Mouse (Mus musculus): ENCODE measurements around the gene Shbg. TPM values are rescaled to one million over a fixed set of nuclear protein-coding genes. Genes with fewer than 3 reads are reported as not detected.
"Not testable (repeated sequence)": the region's sequence is repeated elsewhere in the genome, so short reads cannot be mapped to it uniquely, and the experiment has no call there.

Shbg gene
- polyA plus RNA-seq, 1 experiment from 2014 or later: not detected

- Histone ChIP-seq H3K9me3 (ENCODE audit: control insufficient read depth, low read length) (no peaks in the 10 kb centered on the region), H3K9ac (ENCODE audit: low read length) (peak within 1 kb of the TSS; percentile 58), H3K27ac (ENCODE audit: low read depth, low read length) (0 out of 2 replicates have a peak within 1 kb of the TSS, but pooled peaks have one; percentile 45), H3K4me2 (ENCODE audit: low read depth) (peak within 1 kb of the TSS; percentile 69), H3K4me1 (ENCODE audit: control insufficient read depth, insufficient read depth, low read length) (peaks cover 8% of the 10 kb centered on the region), H3K27me3 (ENCODE audit: control insufficient read depth, insufficient read depth, low read length) (no peaks in the 10 kb centered on the region), H3K36me3 (ENCODE audit: control insufficient read depth, insufficient read depth, low read length) (no peaks in the 10 kb centered on the region; the same call in 1 of the 2 replicates), H3K4me3 (ENCODE audit: low read depth, low read length) (peak within 1 kb of the TSS; percentile 40)
- WGBS: 2% methylated on average over 20 of the region's 20 CpGs
- ATAC-seq (ENCODE audit: insufficient read depth, low FRiP score, low TSS enrichment) (peak; percentile 60; the same call in 1 of the 2 replicates), DNase-seq (ENCODE audit: low spot score) (peak; percentile 88)
Measured at GRCm38 (mm10) chr11:69621571-69622268, 4.0 kb upstream of the Shbg start, which contains the start of gene Sat2. Gene Sat2, plus strand, starts transcription at chr11:69622024.

- Histone ChIP-seq H3K27me3 (ENCODE audit: control insufficient read depth, insufficient read depth, low read length) (no peaks in the 10 kb centered on the region), H3K9ac (ENCODE audit: low read length) (no peak overlapping the region), H3K27ac (ENCODE audit: low read depth, low read length) (no peak overlapping the region), H3K4me3 (ENCODE audit: low read depth, low read length) (no peak overlapping the region), H3K36me3 (ENCODE audit: control insufficient read depth, insufficient read depth, low read length) (no peaks in the 10 kb centered on the region; the same call in 1 of the 2 replicates), H3K4me1 (ENCODE audit: control insufficient read depth, insufficient read depth, low read length) (peaks cover 8% of the 10 kb centered on the region), H3K4me2 (ENCODE audit: low read depth) (no peak overlapping the region), H3K9me3 (ENCODE audit: control insufficient read depth, low read length) (no peaks in the 10 kb centered on the region)
- 88% methylated on average over 7 of the region's 7 CpGs for WGBS
- no peak for DNase-seq (ENCODE audit: low spot score)
- no peak for ATAC-seq (ENCODE audit: insufficient read depth, low FRiP score, low TSS enrichment)
Measured at GRCm38 (mm10) chr11:69620394-69621081, 2.8 kb upstream of the Shbg start.

GRCm38 (mm10) chr11:69616781-69617180 lies 924 bp downstream of the Shbg start:
- no peak overlapping the region for H3K4me2 ChIP-seq (ENCODE audit: low read depth)
- WGBS: 52% methylated on average over 10 of the region's 10 CpGs
- H3K4me3 ChIP-seq (ENCODE audit: low read depth, low read length): no peak overlapping the region
- no peak overlapping the region for H3K9ac ChIP-seq (ENCODE audit: low read length)
- ATAC-seq (ENCODE audit: insufficient read depth, low FRiP score, low TSS enrichment): no peak
- no peaks in the 10 kb centered on the region; the same call in 1 of the 2 replicates for H3K36me3 ChIP-seq (ENCODE audit: control insufficient read depth, insufficient read depth, low read length)
- no peaks in the 10 kb centered on the region for H3K27me3 ChIP-seq (ENCODE audit: control insufficient read depth, insufficient read depth, low read length)
- H3K4me1 ChIP-seq (ENCODE audit: control insufficient read depth, insufficient read depth, low read length): peaks cover 7% of the 10 kb centered on the region
- H3K9me3 ChIP-seq (ENCODE audit: control insufficient read depth, low read length): no peaks in the 10 kb centered on the region
- DNase-seq (ENCODE audit: low spot score): no peak
- H3K27ac ChIP-seq (ENCODE audit: low read depth, low read length): no peak overlapping the region

- H3K9me3 ChIP-seq (ENCODE audit: control insufficient read depth, low read length); H3K27ac ChIP-seq (ENCODE audit: low read depth, low read length); ATAC-seq (ENCODE audit: insufficient read depth, low FRiP score, low TSS enrichment); H3K4me3 ChIP-seq (ENCODE audit: low read depth, low read length); H3K4me2 ChIP-seq (ENCODE audit: low read depth); H3K36me3 ChIP-seq (ENCODE audit: control insufficient read depth, insufficient read depth, low read length); H3K9ac ChIP-seq (ENCODE audit: low read length); H3K4me1 ChIP-seq (ENCODE audit: control insufficient read depth, insufficient read depth, low read length); H3K27me3 ChIP-seq (ENCODE audit: control insufficient read depth, insufficient read depth, low read length); DNase-seq (ENCODE audit: low spot score): not testable (repeated sequence)
- WGBS: 51% methylated on average over 11 of the region's 11 CpGs
Measured at GRCm38 (mm10) chr11:69614257-69614588, 3.5 kb downstream of the Shbg start.

GRCm38 (mm10) chr11:69613553-69614256 lies 4.0 kb downstream of the Shbg start:
- H3K9ac ChIP-seq (ENCODE audit: low read length): peak overlapping the region; percentile 29; the same call in 1 of the 2 replicates
- no peak overlapping the region for H3K27ac ChIP-seq (ENCODE audit: low read depth, low read length)
- ATAC-seq (ENCODE audit: insufficient read depth, low FRiP score, low TSS enrichment) (no peak), DNase-seq (ENCODE audit: low spot score) (peak; percentile 87)
- H3K4me2 ChIP-seq (ENCODE audit: low read depth): peak overlapping the region; percentile 31
- 9% methylated on average over 18 of the region's 19 CpGs for WGBS
- no peak overlapping the region for H3K4me3 ChIP-seq (ENCODE audit: low read depth, low read length)
- no peaks in the 10 kb centered on the region for H3K36me3 ChIP-seq (ENCODE audit: control insufficient read depth, insufficient read depth, low read length)
- peaks cover 4% of the 10 kb centered on the region; the same call in 1 of the 2 replicates for H3K4me1 ChIP-seq (ENCODE audit: control insufficient read depth, insufficient read depth, low read length)
- H3K27me3 ChIP-seq (ENCODE audit: control insufficient read depth, insufficient read depth, low read length): no peaks in the 10 kb centered on the region
- no peaks in the 10 kb centered on the region for H3K9me3 ChIP-seq (ENCODE audit: control insufficient read depth, low read length)

GRCm38 (mm10) chr11:69610899-69611298 lies 6.8 kb downstream of the Shbg start:
- H3K27ac ChIP-seq (ENCODE audit: low read depth, low read length): no peak overlapping the region
- DNase-seq (ENCODE audit: low spot score) (no peak), ATAC-seq (ENCODE audit: insufficient read depth, low FRiP score, low TSS enrichment) (no peak)
- H3K4me3 ChIP-seq (ENCODE audit: low read depth, low read length): no peak overlapping the region
- peaks cover 4% of the 10 kb centered on the region; the same call in 1 of the 2 replicates for H3K4me1 ChIP-seq (ENCODE audit: control insufficient read depth, insufficient read depth, low read length)
- no peaks in the 10 kb centered on the region for H3K9me3 ChIP-seq (ENCODE audit: control insufficient read depth, low read length)
- H3K27me3 ChIP-seq (ENCODE audit: control insufficient read depth, insufficient read depth, low read length): no peaks in the 10 kb centered on the region
- no peaks in the 10 kb centered on the region for H3K36me3 ChIP-seq (ENCODE audit: control insufficient read depth, insufficient read depth, low read length)
- 56% methylated on average over 4 of the region's 4 CpGs for WGBS
- H3K9ac ChIP-seq (ENCODE audit: low read length): no peak overlapping the region
- no peak overlapping the region for H3K4me2 ChIP-seq (ENCODE audit: low read depth)

- DNase-seq (ENCODE audit: low spot score) (no peak), ATAC-seq (ENCODE audit: insufficient read depth, low FRiP score, low TSS enrichment) (no peak)
- Histone ChIP-seq H3K9me3 (ENCODE audit: control insufficient read depth, low read length) (no peaks in the 10 kb centered on the region), H3K4me3 (ENCODE audit: low read depth, low read length) (no peak overlapping the region), H3K36me3 (ENCODE audit: control insufficient read depth, insufficient read depth, low read length) (no peaks in the 10 kb centered on the region), H3K9ac (ENCODE audit: low read length) (no peak overlapping the region), H3K4me1 (ENCODE audit: control insufficient read depth, insufficient read depth, low read length) (peaks cover 10% of the 10 kb centered on the region), H3K4me2 (ENCODE audit: low read depth) (no peak overlapping the region), H3K27me3 (ENCODE audit: control insufficient read depth, insufficient read depth, low read length) (0 out of 2 replicates have a peak, but pooled peaks cover 2% of the 10 kb centered on the region), H3K27ac (ENCODE audit: low read depth, low read length) (no peak overlapping the region)
- WGBS: 54% methylated on average over 7 of the region's 7 CpGs
Measured at GRCm38 (mm10) chr11:69609416-69609815, 8.3 kb downstream of the Shbg start.

- ATAC-seq (ENCODE audit: insufficient read depth, low FRiP score, low TSS enrichment) (no peak), DNase-seq (ENCODE audit: low spot score) (no peak)
Measured at GRCm38 (mm10) chr11:69608525-69608924, 9.2 kb downstream of the Shbg start.

More at GRCm38 (mm10) chr11:69608525-69608924, 9.2 kb downstream of the Shbg start:
- no peaks in the 10 kb centered on the region for H3K36me3 ChIP-seq (ENCODE audit: control insufficient read depth, insufficient read depth, low read length)
- no peaks in the 10 kb centered on the region for H3K9me3 ChIP-seq (ENCODE audit: control insufficient read depth, low read length)
- peaks cover 11% of the 10 kb centered on the region for H3K4me1 ChIP-seq (ENCODE audit: control insufficient read depth, insufficient read depth, low read length)
- H3K4me3 ChIP-seq (ENCODE audit: low read depth, low read length): no peak overlapping the region; the same call in 1 of the 2 replicates
- WGBS: 79% methylated on average over 3 of the region's 3 CpGs
- 0 out of 2 replicates have a peak, but pooled peaks cover 6% of the 10 kb centered on the region for H3K27me3 ChIP-seq (ENCODE audit: control insufficient read depth, insufficient read depth, low read length)
- H3K4me2 ChIP-seq (ENCODE audit: low read depth): no peak overlapping the region
- no peak overlapping the region for H3K27ac ChIP-seq (ENCODE audit: low read depth, low read length)
- no peak overlapping the region for H3K9ac ChIP-seq (ENCODE audit: low read length)
